Mouse (Mus musculus): ENCODE results near the gene Eda.

The Eda gene

GRCm38 (mm10) chrX:99975250-99975984 is at the start of gene Eda:
TSS of gene Eda (plus strand) at chrX:99975606.
- CTCF ChIA-PET = no interaction called here

- CTCF ChIA-PET = no interaction called here
Measured at GRCm38 (mm10) chrX:99961002-99961401, 14.4 kb upstream of the Eda start.

- CTCF ChIA-PET = no interaction called here
Measured at GRCm38 (mm10) chrX:99970111-99970510, 5.3 kb upstream of the Eda start.

- CTCF ChIA-PET = no interaction called here
Measured at GRCm38 (mm10) chrX:99974381-99974780, 1.0 kb upstream of the Eda start.

- CTCF ChIA-PET = no interaction called here
Measured at GRCm38 (mm10) chrX:99974803-99975202, 603 bp upstream of the Eda start.

GRCm38 (mm10) chrX:99975985-99976924 is 849 bp downstream of the Eda start:
- CTCF ChIA-PET = no interaction called here

GRCm38 (mm10) chrX:99978354-99978753 is 2.9 kb downstream of the Eda start:
- CTCF ChIA-PET = no interaction called here

- CTCF ChIA-PET = no interaction called here
Measured at GRCm38 (mm10) chrX:99993434-99993833, 18.0 kb downstream of the Eda start.

GRCm38 (mm10) chrX:99999342-99999741 is 23.9 kb downstream of the Eda start:
- CTCF ChIA-PET = no interaction called here

GRCm38 (mm10) chrX:100118362-100118761 is 143.0 kb downstream of the Eda start:
- CTCF ChIA-PET = no interaction called here

- CTCF ChIA-PET = no interaction called here
Measured at GRCm38 (mm10) chrX:100195286-100195685, 219.9 kb downstream of the Eda start.

- CTCF ChIA-PET = no interaction called here
Measured at GRCm38 (mm10) chrX:100313652-100314051, 338.2 kb downstream of the Eda start.

GRCm38 (mm10) chrX:100314172-100314902 is 338.9 kb downstream of the Eda start:
- CTCF ChIA-PET = no interaction called here

GRCm38 (mm10) chrX:100340687-100341086 is 365.3 kb downstream of the Eda start:
- CTCF ChIA-PET = no interaction called here

GRCm38 (mm10) chrX:100344433-100344832 is 369.0 kb downstream of the Eda start:
- CTCF ChIA-PET = no interaction called here

GRCm38 (mm10) chrX:100356974-100357373 is 381.6 kb downstream of the Eda start:
- CTCF ChIA-PET = no interaction called here

- CTCF ChIA-PET = no interaction called here
Measured at GRCm38 (mm10) chrX:100389887-100390286, 414.5 kb downstream of the Eda start.

GRCm38 (mm10) chrX:100392304-100392703 is 416.9 kb downstream of the Eda start:
- CTCF ChIA-PET = no interaction called here

- CTCF ChIA-PET = no interaction called here
Measured at GRCm38 (mm10) chrX:100394223-100394861, 418.9 kb downstream of the Eda start.

- CTCF ChIA-PET = no interaction called here
Measured at GRCm38 (mm10) chrX:100395026-100395425, 419.6 kb downstream of the Eda start.

GRCm38 (mm10) chrX:100400900-100401299 is 425.5 kb downstream of the Eda start:
- CTCF ChIA-PET = no interaction called here

GRCm38 (mm10) chrX:100401657-100402056 is 426.3 kb downstream of the Eda start:
- CTCF ChIA-PET = no interaction called here
